Mouse (Mus musculus): ENCODE results near the gene Dgcr2. TPM values are rescaled to one million over a fixed set of nuclear protein-coding genes. Genes with fewer than 3 reads are reported as not detected.

The Dgcr2 gene
- total and polyA plus RNA-seq, 2 experiments from 2014 or later = 94.0 to 178 TPM

DNA sequence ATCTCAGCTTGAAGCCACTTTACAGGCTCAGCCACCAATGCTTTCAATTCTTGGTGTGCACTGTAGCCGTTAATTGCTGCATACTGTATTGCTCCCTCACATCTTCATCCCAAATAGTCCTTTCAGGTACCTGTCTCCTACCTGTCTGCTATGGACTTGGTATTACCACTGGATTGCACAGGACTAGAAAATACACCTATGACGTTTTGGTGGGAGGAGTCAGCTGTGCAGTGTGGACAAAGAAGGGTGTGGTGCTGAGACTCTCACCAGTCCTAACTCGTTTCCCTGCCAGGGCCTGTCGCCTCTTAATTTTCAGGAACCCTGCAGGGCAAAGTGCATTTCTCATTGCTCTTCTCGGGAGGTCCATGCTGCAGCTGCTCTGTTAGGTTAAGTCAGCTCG is 32.6 kb downstream of the Dgcr2 start:
- WGBS = 76% methylated on average over 6 of the region's 6 CpGs
- no peaks in the 10 kb centered on the region for H3K9me3 ChIP-seq (ENCODE audit: low read length)
- no peak overlapping the region for H3K9ac ChIP-seq (replicated peaks; ENCODE audit: low read length, poor library complexity, severe bottlenecking)
- no peaks in the 10 kb centered on the region for H3K27me3 ChIP-seq (ENCODE audit: insufficient read depth, low read length)
- H3K4me1 ChIP-seq (ENCODE audit: insufficient read depth, low read length) = no peaks in the 10 kb centered on the region
- H3K4me2 ChIP-seq (ENCODE audit: low read depth, low read length, poor library complexity, severe bottlenecking) = no peak overlapping the region
- no peak for ATAC-seq (ENCODE audit: low FRiP score)
- H3K36me3 ChIP-seq (ENCODE audit: insufficient read depth, low read length) = peaks cover 13% of the 10 kb centered on the region; the same call in 1 of the 2 replicates
- DNase-seq (ENCODE audit: low spot score) = peak; percentile 26
- H3K4me3 ChIP-seq (ENCODE audit: low read depth, low read length) = no peak overlapping the region
- no peak overlapping the region for H3K27ac ChIP-seq (ENCODE audit: low read depth, low read length)
- TF ChIP-seq CTCF (IDR thresholded peaks at IDR 0.05) = no peak

DNA sequence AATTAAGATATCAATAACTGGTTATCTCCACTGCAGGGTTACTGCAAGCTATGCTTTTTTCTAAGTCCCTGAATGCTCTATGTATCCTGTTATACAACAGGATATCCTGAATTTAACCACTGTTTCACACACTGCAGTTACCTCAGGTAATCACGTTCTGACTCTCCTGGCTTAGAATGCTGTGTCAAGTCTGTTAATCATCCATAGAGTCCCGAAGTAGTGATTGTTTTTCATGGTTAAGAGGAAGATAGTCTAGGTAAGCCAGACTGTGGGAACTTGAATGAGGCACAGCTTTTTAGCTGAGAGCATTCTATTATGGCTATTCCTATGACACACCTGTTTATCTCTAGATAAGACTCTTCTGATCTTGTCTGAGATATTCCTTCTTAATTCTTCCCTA is 33.1 kb downstream of the Dgcr2 start:
- H3K9me3 ChIP-seq (ENCODE audit: low read length) = no peaks in the 10 kb centered on the region
- 88% methylated on average over 2 of the region's 2 CpGs for WGBS
- DNase-seq (ENCODE audit: low spot score) = no peak
- ATAC-seq (ENCODE audit: low FRiP score) = no peak
- no peak overlapping the region for H3K4me2 ChIP-seq (ENCODE audit: low read depth, low read length, poor library complexity, severe bottlenecking)
- H3K9ac ChIP-seq (replicated peaks; ENCODE audit: low read length, poor library complexity, severe bottlenecking) = no peak overlapping the region
- TF ChIP-seq CTCF (IDR thresholded peaks at IDR 0.05) = no peak
- H3K4me3 ChIP-seq (ENCODE audit: low read depth, low read length) = no peak overlapping the region
- no peak overlapping the region for H3K27ac ChIP-seq (ENCODE audit: low read depth, low read length)
- H3K27me3 ChIP-seq (ENCODE audit: insufficient read depth, low read length) = no peaks in the 10 kb centered on the region
- no peaks in the 10 kb centered on the region for H3K4me1 ChIP-seq (ENCODE audit: insufficient read depth, low read length)
- H3K36me3 ChIP-seq (ENCODE audit: insufficient read depth, low read length) = peaks cover 13% of the 10 kb centered on the region; the same call in 1 of the 2 replicates

DNA sequence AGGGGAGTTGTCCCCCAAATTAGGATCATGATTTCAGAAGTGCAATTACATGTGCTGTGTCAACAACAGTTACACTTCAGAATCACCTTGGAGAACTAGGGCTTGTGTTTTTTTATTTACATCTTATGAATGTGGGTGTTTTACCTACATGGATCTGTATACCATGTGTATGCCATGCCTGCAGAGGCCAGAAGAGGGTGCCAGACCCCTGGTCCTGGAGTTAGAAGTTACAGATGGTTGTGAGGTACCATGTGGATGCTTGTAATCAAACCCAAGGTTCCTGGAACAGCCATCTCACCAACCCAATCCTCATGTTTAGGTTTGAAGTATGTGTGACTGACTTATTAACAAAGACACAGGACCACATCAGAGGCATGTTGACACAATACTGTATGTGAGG is 39.8 kb downstream of the Dgcr2 start:
- 0 out of 2 replicates have a peak, but pooled peaks have one; percentile 62 for ATAC-seq (ENCODE audit: low FRiP score)
- TF ChIP-seq CTCF (IDR thresholded peaks at IDR 0.05) = peak; percentile 79

DNA sequence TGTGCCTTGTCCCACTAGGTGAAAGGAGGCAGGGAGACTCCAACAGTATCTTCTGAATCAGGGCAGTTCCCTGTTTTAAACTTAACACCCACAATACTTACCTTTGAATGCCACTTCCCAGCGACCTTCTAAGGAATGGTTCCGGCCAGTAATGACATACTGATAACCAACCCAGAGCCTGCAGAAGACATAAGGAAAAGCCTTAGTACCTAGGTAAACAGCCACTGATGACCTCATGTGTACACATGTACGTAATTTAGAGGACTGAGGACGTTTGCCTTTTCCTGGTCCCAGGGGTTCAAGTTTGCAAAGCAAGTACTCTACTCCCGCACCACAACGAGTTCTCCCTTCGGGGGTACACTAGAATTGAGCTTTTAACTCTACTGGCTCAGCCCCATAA is 41.2 kb downstream of the Dgcr2 start:
- Histone ChIP-seq H3K27me3 (ENCODE audit: insufficient read depth, low read length) (no peaks in the 10 kb centered on the region), H3K9ac (replicated peaks; ENCODE audit: low read length, poor library complexity, severe bottlenecking) (no peak overlapping the region), H3K27ac (ENCODE audit: low read depth, low read length) (no peak overlapping the region), H3K4me3 (ENCODE audit: low read depth, low read length) (no peak overlapping the region), H3K36me3 (ENCODE audit: insufficient read depth, low read length) (peaks cover 53% of the 10 kb centered on the region), H3K4me2 (ENCODE audit: low read depth, low read length, poor library complexity, severe bottlenecking) (no peak overlapping the region), H3K9me3 (ENCODE audit: low read length) (no peaks in the 10 kb centered on the region), H3K4me1 (ENCODE audit: insufficient read depth, low read length) (no peaks in the 10 kb centered on the region)
- WGBS = 92% methylated on average over 7 of the region's 7 CpGs
- DNase-seq (ENCODE audit: low spot score) (no peak), ATAC-seq (ENCODE audit: low FRiP score) (no peak)
- no peak for TF ChIP-seq CTCF (IDR thresholded peaks at IDR 0.05)

More for the DNA sequence above, 39.8 kb downstream of the Dgcr2 start:
- H3K36me3 ChIP-seq (ENCODE audit: insufficient read depth, low read length) = peaks cover 46% of the 10 kb centered on the region
- no peak overlapping the region for H3K9ac ChIP-seq (replicated peaks; ENCODE audit: low read length, poor library complexity, severe bottlenecking)
- no peak overlapping the region for H3K27ac ChIP-seq (ENCODE audit: low read depth, low read length)
- H3K4me3 ChIP-seq (ENCODE audit: low read depth, low read length) = no peak overlapping the region
- H3K9me3 ChIP-seq (ENCODE audit: low read length) = no peaks in the 10 kb centered on the region
- no peaks in the 10 kb centered on the region for H3K4me1 ChIP-seq (ENCODE audit: insufficient read depth, low read length)
- no peaks in the 10 kb centered on the region for H3K27me3 ChIP-seq (ENCODE audit: insufficient read depth, low read length)
- no peak overlapping the region for H3K4me2 ChIP-seq (ENCODE audit: low read depth, low read length, poor library complexity, severe bottlenecking)
- peak; percentile 59 for DNase-seq (ENCODE audit: low spot score)

DNA sequence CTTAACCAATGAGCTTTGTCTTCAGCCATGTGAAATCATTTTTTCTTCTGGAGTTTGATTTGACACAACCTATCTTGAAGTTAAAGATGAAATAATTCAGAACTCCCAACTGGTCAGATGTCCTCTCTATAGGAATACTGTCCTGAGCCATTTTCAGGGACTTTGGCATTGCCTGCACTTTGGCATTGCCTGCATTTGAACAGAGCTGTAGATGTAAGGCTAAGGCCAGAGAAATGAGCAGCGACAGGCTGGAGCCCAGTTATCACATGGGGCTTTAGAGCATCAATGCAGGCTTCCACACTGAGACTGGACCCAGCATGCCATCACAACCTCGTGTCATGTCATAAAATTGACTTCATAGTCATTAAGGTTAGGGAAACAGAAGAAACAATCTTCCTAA is 45.1 kb downstream of the Dgcr2 start:
- H3K27ac ChIP-seq (ENCODE audit: low read depth, low read length) = no peak overlapping the region; the same call in 1 of the 2 replicates
- H3K36me3 ChIP-seq (ENCODE audit: insufficient read depth, low read length) = peaks cover 69% of the 10 kb centered on the region
- H3K4me1 ChIP-seq (ENCODE audit: insufficient read depth, low read length) = no peaks in the 10 kb centered on the region

DNA sequence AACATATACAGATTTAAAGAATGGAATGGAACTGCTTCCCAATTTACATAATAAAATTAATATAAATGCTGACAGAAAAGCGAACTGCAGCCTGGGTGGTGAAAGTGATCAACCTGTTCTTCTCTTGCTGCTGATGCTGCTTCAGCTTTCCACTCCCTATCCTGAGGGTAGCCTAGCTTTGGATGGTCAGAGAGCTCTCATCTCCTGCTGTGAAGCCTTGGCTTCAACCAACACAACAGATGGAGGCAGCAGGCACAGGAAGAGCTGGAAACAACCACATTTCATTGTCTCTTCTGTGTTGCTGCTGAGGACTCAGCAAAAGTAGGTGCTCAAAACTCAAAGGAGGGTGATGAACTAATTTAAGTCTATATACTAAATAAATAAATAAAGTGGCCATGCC is 46.5 kb downstream of the Dgcr2 start:
- Histone ChIP-seq H3K9ac (replicated peaks; ENCODE audit: low read length, poor library complexity, severe bottlenecking) (no peak overlapping the region), H3K4me3 (ENCODE audit: low read depth, low read length) (no peak overlapping the region), H3K4me2 (ENCODE audit: low read depth, low read length, poor library complexity, severe bottlenecking) (no peak overlapping the region), H3K27me3 (ENCODE audit: insufficient read depth, low read length) (no peaks in the 10 kb centered on the region), H3K9me3 (ENCODE audit: low read length) (no peaks in the 10 kb centered on the region), H3K36me3 (ENCODE audit: insufficient read depth, low read length) (peaks cover 62% of the 10 kb centered on the region), H3K27ac (ENCODE audit: low read depth, low read length) (no peak overlapping the region), H3K4me1 (ENCODE audit: insufficient read depth, low read length) (no peaks in the 10 kb centered on the region)
- ATAC-seq (ENCODE audit: low FRiP score) (no peak), DNase-seq (ENCODE audit: low spot score) (peak; percentile 36)
- WGBS = 97% methylated on average over 1 of the region's 1 CpGs
- no peak for TF ChIP-seq CTCF (IDR thresholded peaks at IDR 0.05)

More for the DNA sequence above, 45.1 kb downstream of the Dgcr2 start:
- 95% methylated on average over 2 of the region's 2 CpGs for WGBS
- no peak overlapping the region for H3K9ac ChIP-seq (replicated peaks; ENCODE audit: low read length, poor library complexity, severe bottlenecking)
- no peaks in the 10 kb centered on the region for H3K27me3 ChIP-seq (ENCODE audit: insufficient read depth, low read length)
- DNase-seq (ENCODE audit: low spot score) (no peak), ATAC-seq (ENCODE audit: low FRiP score) (no peak)
- no peak for TF ChIP-seq CTCF (IDR thresholded peaks at IDR 0.05)
- H3K9me3 ChIP-seq (ENCODE audit: low read length) = no peaks in the 10 kb centered on the region
- no peak overlapping the region for H3K4me2 ChIP-seq (ENCODE audit: low read depth, low read length, poor library complexity, severe bottlenecking)
- no peak overlapping the region for H3K4me3 ChIP-seq (ENCODE audit: low read depth, low read length)

All from midbrain, postnatal 0 days (tissue).